Mouse (Mus musculus) lung, adult 2 months (tissue): ENCODE results near the gene Ankrd28.

Source experiments
- CTCF ChIP-seq: fragments of 200-500 bp; IDR thresholded peaks from 2 replicates; pipeline ENCODE4 v1.5.1; 2011; ENCODE audit warnings: mild to moderate bottlenecking, low read length, control low read depth; ENCODE audit not compliant: insufficient read depth
- POLR2A ChIP-seq: fragments of 200-500 bp; IDR thresholded peaks from 2 replicates; pipeline ENCODE4 v1.6.1; 2011; ENCODE audit warnings: low read depth, mild to moderate bottlenecking, control low read depth, low read length, borderline replicate concordance; ENCODE audit errors: extremely low read depth

DNA sequence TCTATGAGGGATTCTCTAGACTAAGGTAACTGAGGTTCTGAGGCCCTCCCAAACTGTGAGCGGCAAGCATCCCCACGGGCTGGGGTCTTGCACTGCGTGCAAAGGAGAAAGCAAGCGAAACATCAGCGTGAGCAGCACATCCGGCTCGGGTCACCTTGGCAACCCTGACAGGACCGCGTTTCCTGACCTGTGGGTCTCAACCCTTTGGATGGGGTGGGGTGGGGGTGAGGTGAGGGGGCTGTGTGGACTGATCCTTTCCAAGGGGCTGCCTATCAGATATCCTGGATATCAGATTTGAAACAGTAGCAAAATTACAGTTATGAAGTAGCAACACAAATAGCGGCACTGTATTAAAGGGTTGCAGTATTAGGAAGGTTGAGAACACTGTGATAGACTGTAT is 31.5 kb downstream of the Ankrd28 start:
- TF ChIP-seq CTCF (no peak), POLR2A (no peak)
